Comparison of ENCODE assay signal across 16 mouse cellular contexts in genomic region chr19:6931002-6931401, GRCm38 (mm10). TPM values are rescaled to one million over a fixed set of nuclear protein-coding genes. Genes with fewer than 3 reads are reported as not detected.
"Had no signal": no experiment of that assay in that cellular context is flagged by ENCODE, and none has a peak within 500 bp of the region (broad histone marks: within the 10 kb centered on the region; RNA-seq: fewer than 3 reads in every experiment).

No protein-coding gene starts in this region.

- DNase-seq: liver, postnatal 0 days; lung, adult 2 months; lung, postnatal 14 days; lung, postnatal 36 days; right cerebral cortex, postnatal 14 days; thymus, postnatal 14 days; thymus, postnatal 36 days had no signal

- ATAC-seq: liver, postnatal 0 days; lung, postnatal 0 days; midbrain, embryonic 15.5 days had no signal

- H3K9ac ChIP-seq: liver, postnatal 0 days; lung, embryonic 15.5 days; midbrain, embryonic 12.5 days; midbrain, embryonic 15.5 days; neural tube, embryonic 12.5 days; stomach, embryonic 15.5 days had no signal

- H3K36me3 ChIP-seq: lung, embryonic 15.5 days; midbrain, embryonic 12.5 days; midbrain, embryonic 15.5 days; neural tube, embryonic 12.5 days; stomach, embryonic 15.5 days had no signal

- H3K9me3 ChIP-seq: lung, embryonic 15.5 days; midbrain, embryonic 12.5 days; midbrain, embryonic 15.5 days; neural tube, embryonic 12.5 days; stomach, embryonic 15.5 days had no signal

- H3K4me2 ChIP-seq: lung, embryonic 15.5 days; midbrain, embryonic 12.5 days; midbrain, embryonic 15.5 days; neural tube, embryonic 12.5 days; stomach, embryonic 15.5 days had no signal

- H3K4me3 ChIP-seq: lung, embryonic 15.5 days; megakaryocyte, embryonic 14.5 days; midbrain, embryonic 12.5 days; midbrain, embryonic 15.5 days; neural tube, embryonic 12.5 days; stomach, embryonic 15.5 days had no signal

- H3K27ac ChIP-seq: lung, embryonic 15.5 days; macrophage; midbrain, embryonic 12.5 days; midbrain, embryonic 15.5 days; neural tube, embryonic 12.5 days; stomach, embryonic 15.5 days; stomach, postnatal 0 days had no signal

RNA-seq across cellular contexts. Expression of gene Kcnk4, which starts 3.3 kb away (rescaled TPM):
- polyA plus RNA-seq: macrophage had no signal

RNA-seq across cellular contexts. Expression of gene Catsperz, which starts 5.8 kb away (rescaled TPM):
- polyA plus RNA-seq: macrophage had no signal
